Mouse (Mus musculus): ENCODE results near the gene Pqlc2. TPM values are rescaled to one million over a fixed set of nuclear protein-coding genes. Genes with fewer than 3 reads are reported as not detected.

Gene Pqlc2
- total RNA-seq, 4 experiments from 2014 or later = 12.3 to 18.9 (median 14.4) TPM

DNA sequence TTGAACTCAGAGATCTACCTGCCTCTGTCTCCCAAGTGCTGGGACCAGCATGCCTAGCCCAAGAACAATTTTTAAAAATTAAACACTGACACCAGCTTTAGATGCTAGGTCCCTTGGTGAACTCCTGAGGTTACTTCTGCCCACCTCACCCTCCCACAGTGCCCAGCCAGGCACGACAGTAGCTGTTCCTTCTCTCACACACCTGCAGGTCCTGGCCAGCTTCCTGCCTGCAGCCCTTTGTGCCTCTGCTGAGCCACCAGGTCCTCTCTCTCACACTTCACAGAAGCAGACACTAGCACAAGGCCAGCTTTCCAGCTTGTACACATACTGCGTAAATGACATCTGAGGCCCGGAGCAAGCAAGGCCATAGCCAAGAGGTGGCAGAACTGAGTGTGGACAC lies 5.0 kb downstream of the Pqlc2 start:
- no peak for DNase-seq (ENCODE audit: low spot score in 2 of 2)

DNA sequence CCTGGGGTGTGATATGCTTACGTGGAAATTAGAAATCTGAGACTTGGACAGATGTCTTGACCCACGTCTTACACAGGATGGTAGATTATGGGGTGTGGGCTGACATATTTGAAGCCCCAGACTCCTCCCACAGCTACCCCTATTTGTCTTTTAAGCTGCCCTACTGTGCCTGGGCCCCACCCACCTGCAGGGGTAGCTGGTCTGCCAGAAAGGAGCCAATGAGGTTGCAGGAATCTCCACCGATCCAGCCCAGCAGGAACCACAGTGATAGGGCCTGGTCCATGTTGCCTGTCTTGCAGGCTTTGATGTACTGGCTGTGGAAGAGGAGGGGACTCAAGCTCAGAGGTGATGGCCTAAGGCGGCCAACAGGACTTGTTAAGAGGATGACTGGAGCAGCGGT lies 8.3 kb downstream of the Pqlc2 start:
- no peak for DNase-seq (ENCODE audit: low spot score in 2 of 2)

- no peak for DNase-seq (ENCODE audit: low spot score in 2 of 2)
These were observed 8.7 kb downstream of the Pqlc2 start for GRCm38 (mm10) chr4:139301780-139302179.

- DNase-seq (ENCODE audit: low spot score in 2 of 2) = no peak
These were observed 11.7 kb downstream of the Pqlc2 start for GRCm38 (mm10) chr4:139298671-139299366.

- DNase-seq (ENCODE audit: low spot score in 2 of 2) = no peak
These were observed 12.9 kb downstream of the Pqlc2 start for GRCm38 (mm10) chr4:139297566-139297965.

- DNase-seq (ENCODE audit: low spot score in 2 of 2) = no peak
These were observed 18.5 kb downstream of the Pqlc2 start for GRCm38 (mm10) chr4:139292038-139292437.

- DNase-seq (ENCODE audit: low spot score in 2 of 2) = no peak
These were observed 19.4 kb downstream of the Pqlc2 start for GRCm38 (mm10) chr4:139291099-139291498.

GRCm38 (mm10) chr4:139289017-139289416 lies 21.5 kb downstream of the Pqlc2 start:
- peak in 1 of 2 experiments; percentile 55 for DNase-seq (ENCODE audit: low spot score in 2 of 2)

DNA sequence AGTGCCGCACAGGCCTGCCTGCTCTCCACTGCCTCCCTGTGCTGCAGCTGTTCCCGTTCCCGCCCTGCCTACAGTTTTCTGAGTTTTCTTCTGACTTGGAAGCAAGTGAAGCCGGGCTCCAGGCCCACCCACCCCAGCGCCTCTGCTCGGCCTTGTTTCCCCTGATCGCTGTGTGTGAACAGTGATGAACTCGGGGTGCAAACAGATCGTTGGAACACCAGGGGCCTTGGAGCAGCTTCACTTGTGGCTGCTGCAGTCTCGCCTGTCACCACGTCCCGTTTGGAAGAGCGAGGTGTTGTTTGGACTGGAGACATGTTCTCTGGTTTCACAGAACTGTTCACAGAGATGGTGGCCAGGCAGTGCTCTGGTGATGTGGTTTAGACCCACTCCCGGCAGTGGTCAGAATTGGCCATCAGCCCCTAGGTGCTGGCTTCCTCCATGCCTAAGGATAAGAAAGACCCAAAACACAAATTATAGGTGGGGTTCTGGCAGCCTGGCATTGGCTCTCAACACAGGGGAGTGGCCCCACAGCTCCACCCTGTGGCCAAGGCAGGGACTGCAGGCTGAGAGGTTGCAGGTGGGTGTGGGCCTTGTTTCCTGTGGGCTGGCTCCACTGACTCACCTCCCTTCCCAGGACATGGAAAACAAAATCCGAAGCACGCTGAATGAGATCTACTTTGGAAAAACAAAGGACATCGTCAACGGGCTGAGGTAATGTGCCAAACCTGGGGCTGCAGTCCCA lies 23.2 kb downstream of the Pqlc2 start:
- peak; percentile 79 to 91 for DNase-seq (ENCODE audit: low spot score in 2 of 2)

DNA sequence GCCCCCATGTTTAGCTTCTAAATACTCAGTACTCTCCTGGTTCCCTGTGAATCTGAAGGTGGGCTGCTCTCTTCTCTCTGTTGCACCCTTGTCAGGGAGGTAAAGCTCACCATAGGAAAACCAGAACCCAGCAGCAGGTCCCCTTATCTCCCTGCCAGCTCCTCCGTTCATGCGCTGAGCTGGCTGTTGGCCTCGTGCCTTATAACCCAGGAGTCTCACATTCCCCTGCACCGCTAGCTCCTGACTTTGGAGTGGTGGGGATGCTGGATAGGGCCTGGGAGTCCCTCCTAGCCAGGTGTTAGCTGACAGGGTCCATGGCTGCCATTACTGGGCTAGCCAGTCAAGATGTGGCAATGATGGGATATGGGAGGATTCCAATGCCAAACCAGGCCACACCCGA lies 24.3 kb downstream of the Pqlc2 start:
- no peak for DNase-seq (ENCODE audit: low spot score in 2 of 2)

- DNase-seq (ENCODE audit: low spot score in 2 of 2) = no peak
These were observed 25.6 kb downstream of the Pqlc2 start for GRCm38 (mm10) chr4:139284877-139285276.

DNA sequence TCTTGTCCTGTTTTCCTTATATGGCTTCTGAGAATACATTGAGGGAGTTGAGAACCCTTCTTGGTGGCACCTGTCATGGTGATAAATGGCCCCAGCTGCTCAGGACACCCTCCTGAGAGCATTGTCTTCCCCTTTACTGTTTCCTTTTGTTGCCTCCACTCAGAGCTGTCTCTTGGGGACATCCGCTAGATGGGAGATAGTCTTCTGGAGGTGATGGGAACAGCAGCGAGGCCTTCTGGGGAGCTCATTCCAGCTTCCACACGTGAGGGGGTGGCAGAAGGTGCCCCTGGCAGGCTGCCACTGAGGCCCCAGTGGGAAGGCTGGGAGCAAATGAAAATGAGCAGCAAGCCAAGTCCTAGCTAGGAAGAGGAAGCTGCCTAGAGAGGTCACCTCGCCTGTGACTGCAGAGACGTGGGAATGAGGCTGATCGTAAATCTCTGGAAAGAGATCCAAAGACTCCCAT lies 27.5 kb downstream of the Pqlc2 start:
- no peak for DNase-seq (ENCODE audit: low spot score in 2 of 2)

- no peak for DNase-seq (ENCODE audit: low spot score in 2 of 2)
These were observed 28.6 kb downstream of the Pqlc2 start for GRCm38 (mm10) chr4:139281791-139282345.

GRCm38 (mm10) chr4:139280530-139280929 lies 30.0 kb downstream of the Pqlc2 start:
- DNase-seq (ENCODE audit: low spot score in 2 of 2) = no peak

DNA sequence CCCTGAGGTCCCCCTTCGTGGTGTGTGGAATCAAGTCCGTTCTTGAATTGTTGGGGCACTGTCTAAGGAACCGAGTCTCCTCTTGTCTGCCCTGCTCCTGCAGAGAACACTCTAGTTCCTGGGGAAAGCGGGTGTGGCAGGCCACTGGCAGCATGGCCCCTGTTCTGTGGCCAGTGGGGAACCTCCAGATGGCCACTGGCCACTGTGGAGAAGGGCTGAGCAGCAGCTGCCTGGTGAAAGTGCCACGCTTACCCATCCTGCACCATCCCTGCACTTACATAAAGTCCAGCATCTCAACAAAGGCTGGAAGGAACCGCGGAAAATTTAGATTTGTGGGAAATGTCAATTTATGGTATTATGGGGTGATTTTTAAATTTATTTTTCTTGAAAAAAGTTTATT lies 34.1 kb downstream of the Pqlc2 start:
- no peak for DNase-seq (ENCODE audit: low spot score in 2 of 2)

- no peak for DNase-seq (ENCODE audit: low spot score in 2 of 2)
These were observed 35.9 kb downstream of the Pqlc2 start for GRCm38 (mm10) chr4:139274573-139274972.

- no peak for DNase-seq (ENCODE audit: low spot score in 2 of 2)
These were observed 37.4 kb downstream of the Pqlc2 start for GRCm38 (mm10) chr4:139272951-139273680.

- no peak for DNase-seq (ENCODE audit: low spot score in 2 of 2)
These were observed 38.9 kb downstream of the Pqlc2 start for GRCm38 (mm10) chr4:139271562-139271961.

- no peak for DNase-seq (ENCODE audit: low spot score in 2 of 2)
These were observed 40.3 kb downstream of the Pqlc2 start for GRCm38 (mm10) chr4:139270168-139270567.

GRCm38 (mm10) chr4:139268242-139268641 lies 42.3 kb downstream of the Pqlc2 start:
- no peak for DNase-seq (ENCODE audit: low spot score in 2 of 2)

GRCm38 (mm10) chr4:139267335-139267734 lies 43.2 kb downstream of the Pqlc2 start:
- no peak for DNase-seq (ENCODE audit: low spot score in 2 of 2)

GRCm38 (mm10) chr4:139266500-139266865 lies 44.0 kb downstream of the Pqlc2 start:
- no peak for DNase-seq (ENCODE audit: low spot score in 2 of 2)

Data from left cerebral cortex, adult 8-10 months (tissue).